Mouse (Mus musculus) intestine, postnatal 0 days (tissue): ENCODE measurements at regions not wholly inside any gene's neighbourhood (a gene's known extent, or its start where the extent isn't known, plus 50 kb on each side); places are given as distances from the start of the nearest gene placed in this dataset.

Source experiments
- ATAC-seq: fragments of 200-750 bp; cut with Nextera tagmentation; 2 replicates; pipeline ENCODE4 v1.8.0; 2017; ENCODE audit warnings: mild to moderate bottlenecking, moderate TSS enrichment, moderate library complexity
- H3K27ac ChIP-seq: fragments of 300-500 bp; sonication (generic); 2 replicates; pipeline ENCODE4 v1.5.1; 2014; ENCODE audit warnings: mild to moderate bottlenecking, low read depth, low read length, moderate library complexity
- H3K27me3 ChIP-seq: fragments of 300-500 bp; sonication (generic); replicated peaks from 2 replicates; pipeline ENCODE4 v1.6.1; 2014; ENCODE audit warnings: low read length, mixed read lengths; ENCODE audit not compliant: control insufficient read depth, insufficient read depth
- H3K36me3 ChIP-seq: fragments of 300-500 bp; sonication (generic); 2 replicates; pipeline ENCODE4 v1.6.1; 2014; ENCODE audit warnings: mild to moderate bottlenecking, moderate library complexity; ENCODE audit not compliant: control insufficient read depth, insufficient read depth
- H3K4me1 ChIP-seq: fragments of 300-500 bp; sonication (generic); replicated peaks from 2 replicates; pipeline ENCODE4 v1.6.1; 2014; ENCODE audit warnings: antibody characterized with exemption, low read length, mixed read lengths; ENCODE audit not compliant: control insufficient read depth, insufficient read depth
- H3K4me2 ChIP-seq: fragments of 300-500 bp; sonication (generic); replicated peaks from 2 replicates; pipeline ENCODE4 v1.6.1; 2014; ENCODE audit warnings: low read depth, mild to moderate bottlenecking, moderate library complexity
- H3K4me3 ChIP-seq: fragments of 300-500 bp; sonication (generic); 2 replicates; pipeline ENCODE4 v1.5.1; 2014; ENCODE audit warnings: low read depth, low read length
- H3K9ac ChIP-seq: fragments of 300-500 bp; sonication (generic); 2 replicates; pipeline ENCODE4 v1.6.1; 2014; ENCODE audit warnings: mild to moderate bottlenecking, low read depth, low read length
- H3K9me3 ChIP-seq: fragments of 300-500 bp; sonication (generic); 2 replicates; pipeline ENCODE4 v1.6.1; 2016; ENCODE audit warnings: mixed run types; ENCODE audit not compliant: control insufficient read depth
- CTCF ChIP-seq: sonication (generic); IDR thresholded peaks from 2 replicates; pipeline ENCODE4 v1.5.1; 2016; ENCODE audit warnings: low read depth, mild to moderate bottlenecking, control low read depth, antibody characterized with exemption, moderate library complexity
- WGBS: fragments of 180-500 bp; shearing (Covaris S2); extraction: QIAGEN DNeasy Blood & Tissue Kit; methylation state at CpG from one replicate; pipeline ENCODE4 v1.1.7; 2014; 5-methylcytosine and 5-hydroxymethylcytosine counted together

DNA sequence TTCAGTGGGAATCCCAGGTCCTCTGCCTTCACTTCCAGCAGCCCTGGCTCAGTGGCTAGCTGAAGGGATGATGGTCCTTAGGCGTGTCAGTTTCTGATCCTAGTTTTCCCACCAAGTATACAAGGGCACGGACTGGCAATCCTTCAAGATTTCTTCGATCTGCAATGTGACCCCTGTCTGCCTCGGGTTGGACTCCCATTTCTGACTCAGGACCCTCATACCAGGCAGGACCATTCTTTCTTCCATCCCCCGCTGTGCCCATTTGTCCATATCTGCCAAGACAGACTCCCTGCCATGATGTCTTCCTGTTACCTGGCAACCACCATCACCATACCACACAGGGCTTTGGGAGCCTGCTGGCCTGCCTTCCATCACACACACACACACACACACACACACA, 238.1 kb downstream of the Cbln1 start:
- no peaks in the 10 kb centered on the region for H3K36me3 ChIP-seq
- no peak overlapping the region for H3K27ac ChIP-seq
- no peak for ATAC-seq
- no peaks in the 10 kb centered on the region for H3K27me3 ChIP-seq
- no peak overlapping the region for H3K9ac ChIP-seq
- no peaks in the 10 kb centered on the region for H3K9me3 ChIP-seq
- WGBS = 81% methylated on average over 5 of the region's 5 CpGs
- H3K4me3 ChIP-seq = no peak overlapping the region
- H3K4me2 ChIP-seq = no peak overlapping the region
- TF ChIP-seq CTCF = no peak
- H3K4me1 ChIP-seq = no peaks in the 10 kb centered on the region

GRCm38 (mm10) chr8:87233805-87234331, 238.5 kb downstream of the Cbln1 start:
- Histone ChIP-seq H3K27ac (no peak overlapping the region), H3K4me3 (no peak overlapping the region), H3K9ac (no peak overlapping the region), H3K9me3 (no peaks in the 10 kb centered on the region), H3K4me2 (no peak overlapping the region), H3K4me1 (no peaks in the 10 kb centered on the region), H3K36me3 (no peaks in the 10 kb centered on the region), H3K27me3 (no peaks in the 10 kb centered on the region)
- 46% methylated on average over 10 of the region's 10 CpGs for WGBS
- no peak for TF ChIP-seq CTCF
- no peak for ATAC-seq

DNA sequence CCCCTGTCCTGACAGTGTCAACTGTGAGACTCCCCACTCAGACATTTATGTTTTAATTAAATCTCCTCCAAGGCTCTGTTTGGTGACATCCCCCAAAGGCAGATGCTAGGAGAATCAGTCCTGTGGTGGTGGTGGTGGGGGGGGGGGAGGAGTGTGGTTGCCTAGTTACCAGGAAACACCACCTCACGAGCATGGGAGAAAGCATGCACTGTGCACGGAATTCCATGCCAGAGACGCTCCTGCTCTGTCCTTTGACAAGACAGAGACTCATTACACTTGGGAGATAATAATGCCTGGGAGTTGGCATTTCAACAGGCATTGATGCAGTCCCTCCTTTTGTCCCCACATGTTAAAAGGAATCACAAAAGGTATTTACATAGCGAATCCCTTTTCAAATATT, 240.6 kb downstream of the Cbln1 start:
- Histone ChIP-seq H3K4me3 (no peak overlapping the region), H3K9me3 (no peaks in the 10 kb centered on the region), H3K4me1 (no peaks in the 10 kb centered on the region), H3K27me3 (no peaks in the 10 kb centered on the region), H3K4me2 (no peak overlapping the region), H3K27ac (no peak overlapping the region), H3K9ac (no peak overlapping the region), H3K36me3 (no peaks in the 10 kb centered on the region)
- 29% methylated on average over 4 of the region's 4 CpGs for WGBS
- no peak for TF ChIP-seq CTCF
- ATAC-seq = no peak

DNA sequence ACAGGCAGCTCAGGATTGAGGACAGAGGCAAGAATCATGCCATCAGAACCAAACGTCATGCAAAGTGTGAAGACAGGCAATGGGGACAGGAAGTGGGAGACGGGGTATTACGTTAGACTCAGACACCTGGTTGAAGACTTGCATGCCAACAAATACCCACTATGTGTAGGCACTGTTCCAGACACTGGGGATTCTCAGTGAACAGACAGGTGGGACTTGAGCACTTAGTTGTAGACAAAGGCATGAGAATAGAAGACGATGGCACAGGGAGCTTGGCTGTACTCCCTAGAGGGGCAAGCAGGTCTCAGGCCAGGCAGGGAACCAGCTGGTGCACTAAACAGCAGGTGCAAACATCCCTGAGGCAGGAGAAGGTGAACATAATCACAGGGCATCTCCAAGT, 242.3 kb downstream of the Cbln1 start:
- Histone ChIP-seq H3K4me3 (no peak overlapping the region), H3K4me2 (no peak overlapping the region), H3K4me1 (no peaks in the 10 kb centered on the region), H3K9me3 (no peaks in the 10 kb centered on the region), H3K27me3 (no peaks in the 10 kb centered on the region), H3K9ac (no peak overlapping the region), H3K36me3 (no peaks in the 10 kb centered on the region), H3K27ac (no peak overlapping the region)
- TF ChIP-seq CTCF = no peak
- no peak for ATAC-seq
- 81% methylated on average over 4 of the region's 4 CpGs for WGBS

GRCm38 (mm10) chr8:87229182-87229581, 243.2 kb downstream of the Cbln1 start:
- WGBS = 90% methylated on average over 6 of the region's 6 CpGs
- no peak overlapping the region for H3K27ac ChIP-seq
- H3K4me2 ChIP-seq = no peak overlapping the region
- H3K27me3 ChIP-seq = no peaks in the 10 kb centered on the region
- no peak for TF ChIP-seq CTCF
- no peak for ATAC-seq
- H3K36me3 ChIP-seq = no peaks in the 10 kb centered on the region
- no peak overlapping the region for H3K9ac ChIP-seq
- H3K4me1 ChIP-seq = no peaks in the 10 kb centered on the region
- no peak overlapping the region for H3K4me3 ChIP-seq
- H3K9me3 ChIP-seq = no peaks in the 10 kb centered on the region

GRCm38 (mm10) chr8:87228777-87229176, 243.6 kb downstream of the Cbln1 start:
- H3K4me2 ChIP-seq = no peak overlapping the region
- ATAC-seq = no peak
- H3K27me3 ChIP-seq = no peaks in the 10 kb centered on the region
- no peak overlapping the region for H3K4me3 ChIP-seq
- no peak for TF ChIP-seq CTCF
- H3K4me1 ChIP-seq = no peaks in the 10 kb centered on the region
- H3K9me3 ChIP-seq = no peaks in the 10 kb centered on the region
- H3K36me3 ChIP-seq = no peaks in the 10 kb centered on the region
- WGBS = 87% methylated on average over 6 of the region's 6 CpGs
- no peak overlapping the region for H3K9ac ChIP-seq
- H3K27ac ChIP-seq = no peak overlapping the region
